Mouse (Mus musculus) neutrophil, adult 59 days (primary cell): ENCODE measurements around the gene Cmtm1. TPM values are rescaled to one million over a fixed set of nuclear protein-coding genes. Genes with fewer than 3 reads are reported as not detected.

Experiments used
- total RNA-seq, 2 experiments: library from RNA; stranded (reverse); gene quantifications; 1 replicate in 1 of 2; 2 replicates in 1 of 2; pipeline ENCODE4 v1.2.4; 2023

The Cmtm1 gene
- not detected for total RNA-seq

GRCm38 (mm10) chr8:104309441-104310155 is at the start of gene Cmtm1, which contains the start of gene Gm45711:
TSS of gene Cmtm1 (minus strand) at chr8:104310145.
TSS of gene Gm45711 (minus strand) at chr8:104310081.

GRCm38 (mm10) chr8:104339229-104339982 is 29.5 kb upstream of the Cmtm1 start, which contains the start of gene Cmtm3:
TSS of gene Cmtm3 (plus strand) at chr8:104339410.

GRCm38 (mm10) chr8:104321930-104322329 is 12.0 kb upstream of the Cmtm1 start, which contains the start of gene Cmtm2b:
TSS of gene Cmtm2b (plus strand) at chr8:104322230.

GRCm38 (mm10) chr8:104321267-104321666 is 11.3 kb upstream of the Cmtm1 start, which contains the start of gene Gm11020:
TSS of gene Gm11020 (plus strand) at chr8:104321567.

GRCm38 (mm10) chr8:104293081-104293480 is 16.9 kb downstream of the Cmtm1 start, which contains the start of gene Cmtm2a:
TSS of gene Cmtm2a (minus strand) at chr8:104293181.

GRCm38 (mm10) chr8:104250439-104251367 is 59.2 kb downstream of the Cmtm1 start, which contains the start of gene Cklf:
TSS of gene Cklf (plus strand) at chr8:104250861.

GRCm38 (mm10) chr8:104248276-104248675 is 61.7 kb downstream of the Cmtm1 start, which contains the start of gene Tk2:
TSS of gene Tk2 (minus strand) at chr8:104248558.

Other genes with a start within 250 kb of the Cmtm1 start
- 1 to 10 TPM in 1 of 2 experiments, under 1 TPM in 1; 0.42 to 1.0 TPM for gene Cdh5, start 208.5 kb downstream of the Cmtm1 start, total RNA-seq
- gene Bean1, start 139.7 kb downstream of the Cmtm1 start, total RNA-seq, result not detected
- 10 to 100 TPM; 53.9 to 56.1 TPM for gene Tk2, start 61.6 kb downstream of the Cmtm1 start, total RNA-seq
- gene Cklf, start 59.3 kb downstream of the Cmtm1 start, total RNA-seq, result 100 to 1,000 TPM in 1 of 2 experiments, 10 to 100 TPM in 1; 99.2 to 105 TPM
- not detected for gene Cmtm2a, start 17.0 kb downstream of the Cmtm1 start, total RNA-seq
- not detected for gene Gm45711, start 64 bp downstream of the Cmtm1 start, total RNA-seq
- gene Gm11020, start 11.4 kb upstream of the Cmtm1 start, total RNA-seq, result not detected
- gene Cmtm2b, start 12.1 kb upstream of the Cmtm1 start, total RNA-seq, result not detected
- 10 to 100 TPM; 29.6 to 41.0 TPM for gene Cmtm3, start 29.3 kb upstream of the Cmtm1 start, total RNA-seq
- under 1 TPM; 0.49 to 0.86 TPM for gene Cmtm4, start 85.7 kb upstream of the Cmtm1 start, total RNA-seq
- 10 to 100 TPM; 45.2 to 65.7 TPM for gene Dync1li2, start 132.9 kb upstream of the Cmtm1 start, total RNA-seq
- gene Terb1, start 199.8 kb upstream of the Cmtm1 start, total RNA-seq, result not detected
- 10 to 100 TPM; 11.6 to 13.2 TPM for gene Nae1, start 224.5 kb upstream of the Cmtm1 start, total RNA-seq
- not detected for gene Car7, start 224.5 kb upstream of the Cmtm1 start, total RNA-seq